8 mouse cellular contexts compared by ENCODE assay signal in genomic region chr12:111664144-111664634, GRCm38 (mm10). TPM values are rescaled to one million over a fixed set of nuclear protein-coding genes. Genes with fewer than 3 reads are reported as not detected.
DNase-seq lines count a peak whose midpoint lies in the region; ATAC-seq and TF ChIP-seq lines count a peak whose summit lies in the region.

No protein-coding gene starts in this region.

- 32% methylated on average over 6 of the region's 6 CpGs for WGBS in heart, embryonic 12.5 days
- 14% methylated on average over 6 of the region's 6 CpGs for WGBS in lung, embryonic 16.5 days

- 0 out of 2 replicates have a peak overlapping the region, but pooled peaks have one; percentile 27 for H3K9ac ChIP-seq in heart, embryonic 12.5 days
- no peak overlapping the region for H3K9ac ChIP-seq in lung, embryonic 16.5 days (ENCODE audit: low read length)

- peak; percentile 44 for DNase-seq in embryo, embryonic 11 days
- no peak for DNase-seq in embryo, embryonic 9.5 days (ENCODE audit: extremely low spot score)
- no peak for DNase-seq in thymus, postnatal 4 days
- DNase-seq in right cerebral cortex, postnatal 10 days (ENCODE audit: low spot score in 2 of 2): no peak
- DNase-seq in ovary, postnatal 10 days (ENCODE audit: low spot score): no peak

- H3K9me3 ChIP-seq in E14TG2a.4 (ENCODE audit: low read length): no peaks in the 10 kb centered on the region
- H3K9me3 ChIP-seq in heart, embryonic 12.5 days (replicated peaks): no peaks in the 10 kb centered on the region
- H3K9me3 ChIP-seq in lung, embryonic 16.5 days (ENCODE audit: control insufficient read depth, low read length): no peaks in the 10 kb centered on the region

- H3K36me3 ChIP-seq in E14TG2a.4 (ENCODE audit: insufficient read depth, low read length): peaks cover 15% of the 10 kb centered on the region
- H3K36me3 ChIP-seq in heart, embryonic 12.5 days: peaks cover 27% of the 10 kb centered on the region
- H3K36me3 ChIP-seq in lung, embryonic 16.5 days (ENCODE audit: control insufficient read depth, insufficient read depth, low read length): peaks cover under 1% of the 10 kb centered on the region; the same call in 1 of the 2 replicates

- peaks cover 88% of the 10 kb centered on the region for H3K4me1 ChIP-seq in E14TG2a.4 (replicated peaks; ENCODE audit: low read depth, low read length)
- H3K4me1 ChIP-seq in heart, embryonic 12.5 days (replicated peaks): peaks cover 50% of the 10 kb centered on the region
- peaks cover 34% of the 10 kb centered on the region for H3K4me1 ChIP-seq in lung, embryonic 16.5 days (replicated peaks; ENCODE audit: control insufficient read depth, insufficient read depth, low read length)

- ATAC-seq in heart, embryonic 12.5 days (ENCODE audit: insufficient number of reproducible peaks, low FRiP score): 0 out of 2 replicates have a peak, but pooled peaks have one; percentile 15
- peak; percentile 86 for ATAC-seq in lung, embryonic 16.5 days (ENCODE audit: low read depth)

- peak overlapping the region; percentile 62 for H3K4me3 ChIP-seq in E14TG2a.4 (replicated peaks; ENCODE audit: low read length)
- H3K4me3 ChIP-seq in heart, embryonic 12.5 days: no peak overlapping the region
- no peak overlapping the region for H3K4me3 ChIP-seq in lung, embryonic 16.5 days (ENCODE audit: low read length)

- peak overlapping the region; percentile 59 for H3K27ac ChIP-seq in heart, embryonic 12.5 days (ENCODE audit: poor library complexity, severe bottlenecking)
- H3K27ac ChIP-seq in lung, embryonic 16.5 days (ENCODE audit: low read length): peak overlapping the region; percentile 95

- no peaks in the 10 kb centered on the region for H3K27me3 ChIP-seq in E14TG2a.4 (ENCODE audit: insufficient read depth, low read length)
- no peaks in the 10 kb centered on the region for H3K27me3 ChIP-seq in heart, embryonic 12.5 days (replicated peaks)
- H3K27me3 ChIP-seq in lung, embryonic 16.5 days (ENCODE audit: control insufficient read depth, insufficient read depth, low read depth, low read length): no peaks in the 10 kb centered on the region

- TF ChIP-seq CTCF in E14TG2a.4 (conservative IDR thresholded peaks at IDR 0.05; ENCODE audit: low read length): no peak; the same call in 1 of the 2 replicates

- H3K4me2 ChIP-seq in heart, embryonic 12.5 days: peak overlapping the region; percentile 7; the same call in 1 of the 2 replicates
- H3K4me2 ChIP-seq in lung, embryonic 16.5 days (ENCODE audit: low read depth, low read length): peak overlapping the region; percentile 25

RNA-seq across cellular contexts. Expression of gene Ckb, which starts 7.9 kb away (rescaled TPM):
- polyA plus RNA-seq in heart, embryonic 12.5 days (2016; fragmentation: Nextera tagmentation; extraction: Ambion mirVana): 363 and 373 TPM in 2 replicates
- polyA plus RNA-seq in lung, embryonic 16.5 days (2015; fragmentation: Nextera tagmentation; extraction: Ambion mirVana): 210 and 218 TPM in 2 replicates

RNA-seq across cellular contexts. Expression of gene Trmt61a, which starts 13.7 kb away (rescaled TPM):
- polyA plus RNA-seq in heart, embryonic 12.5 days (2016; fragmentation: Nextera tagmentation; extraction: Ambion mirVana): 8.8 and 10.2 TPM in 2 replicates
- 7.0 and 7.2 TPM in 2 replicates for polyA plus RNA-seq in lung, embryonic 16.5 days (2015; fragmentation: Nextera tagmentation; extraction: Ambion mirVana)

RNA-seq across cellular contexts. Expression of gene Bag5, which starts 48.9 kb away (rescaled TPM):
- polyA plus RNA-seq in heart, embryonic 12.5 days (2016; fragmentation: Nextera tagmentation; extraction: Ambion mirVana): 40.2 and 41.3 TPM in 2 replicates
- 50.2 and 50.7 TPM in 2 replicates for polyA plus RNA-seq in lung, embryonic 16.5 days (2015; fragmentation: Nextera tagmentation; extraction: Ambion mirVana)

RNA-seq across cellular contexts. Expression of gene Apopt1, which starts 48.9 kb away (rescaled TPM):
- polyA plus RNA-seq in heart, embryonic 12.5 days (2016; fragmentation: Nextera tagmentation; extraction: Ambion mirVana): 46.6 and 48.8 TPM in 2 replicates
- 45.7 and 47.0 TPM in 2 replicates for polyA plus RNA-seq in lung, embryonic 16.5 days (2015; fragmentation: Nextera tagmentation; extraction: Ambion mirVana)
